Mouse (Mus musculus): Measurements from ENCODE around the gene Hoga1. TPM values are rescaled to one million over a fixed set of nuclear protein-coding genes. Genes with fewer than 3 reads are reported as not detected.
A peak's percentile ranks its signal among the peaks of the same experiment; 100 is the strongest.

Hoga1 gene
- total RNA-seq (2015), result not detected in 2 replicates
- total RNA-seq (2017), result 0.20 and 1.2 TPM in 2 replicates

GRCm38 (mm10) chr19:42045269-42046102 is at the start of gene Hoga1:
Hoga1 (plus strand) TSS chr19:42045610.
- ATAC-seq (ENCODE audit: poor library complexity, severe bottlenecking), result peak; percentile 93

- ATAC-seq (ENCODE audit: poor library complexity, severe bottlenecking), result no peak
Measured at GRCm38 (mm10) chr19:41997090-41997489, 48.3 kb upstream of the Hoga1 start.

GRCm38 (mm10) chr19:41998770-41999548 is 46.5 kb upstream of the Hoga1 start:
- ATAC-seq (ENCODE audit: poor library complexity, severe bottlenecking), result no peak

GRCm38 (mm10) chr19:41999688-42000283 is 45.6 kb upstream of the Hoga1 start:
- peak; percentile 72 for ATAC-seq (ENCODE audit: poor library complexity, severe bottlenecking)

- ATAC-seq (ENCODE audit: poor library complexity, severe bottlenecking), result no peak
Measured at GRCm38 (mm10) chr19:42000446-42000958, 44.9 kb upstream of the Hoga1 start.

- ATAC-seq (ENCODE audit: poor library complexity, severe bottlenecking), result peak; percentile 67
Measured at GRCm38 (mm10) chr19:42001253-42001980, 44.0 kb upstream of the Hoga1 start.

GRCm38 (mm10) chr19:42004258-42004657 is 41.2 kb upstream of the Hoga1 start:
- no peak for ATAC-seq (ENCODE audit: poor library complexity, severe bottlenecking)

GRCm38 (mm10) chr19:42005616-42006015 is 39.8 kb upstream of the Hoga1 start:
- peak; percentile 73 for ATAC-seq (ENCODE audit: poor library complexity, severe bottlenecking)

GRCm38 (mm10) chr19:42006568-42006967 is 38.8 kb upstream of the Hoga1 start:
- ATAC-seq (ENCODE audit: poor library complexity, severe bottlenecking), result no peak

- no peak for ATAC-seq (ENCODE audit: poor library complexity, severe bottlenecking)
Measured at GRCm38 (mm10) chr19:42008586-42008985, 36.8 kb upstream of the Hoga1 start.

GRCm38 (mm10) chr19:42009067-42009466 is 36.3 kb upstream of the Hoga1 start:
- no peak for ATAC-seq (ENCODE audit: poor library complexity, severe bottlenecking)

GRCm38 (mm10) chr19:42010436-42010835 is 35.0 kb upstream of the Hoga1 start:
- ATAC-seq (ENCODE audit: poor library complexity, severe bottlenecking), result no peak

GRCm38 (mm10) chr19:42011123-42011522 is 34.3 kb upstream of the Hoga1 start:
- no peak for ATAC-seq (ENCODE audit: poor library complexity, severe bottlenecking)

- no peak for ATAC-seq (ENCODE audit: poor library complexity, severe bottlenecking)
Measured at GRCm38 (mm10) chr19:42014231-42014825, 31.1 kb upstream of the Hoga1 start.

- no peak for ATAC-seq (ENCODE audit: poor library complexity, severe bottlenecking)
Measured at GRCm38 (mm10) chr19:42015001-42015400, 30.4 kb upstream of the Hoga1 start.

- ATAC-seq (ENCODE audit: poor library complexity, severe bottlenecking), result no peak
Measured at GRCm38 (mm10) chr19:42016251-42016650, 29.2 kb upstream of the Hoga1 start.

GRCm38 (mm10) chr19:42016840-42017239 is 28.6 kb upstream of the Hoga1 start:
- ATAC-seq (ENCODE audit: poor library complexity, severe bottlenecking), result no peak

- ATAC-seq (ENCODE audit: poor library complexity, severe bottlenecking), result peak; percentile 73
Measured at GRCm38 (mm10) chr19:42017399-42018247, 27.8 kb upstream of the Hoga1 start.

- peak; percentile 46; the same call in 1 of the 2 replicates for ATAC-seq (ENCODE audit: poor library complexity, severe bottlenecking)
Measured at GRCm38 (mm10) chr19:42019011-42019522, 26.3 kb upstream of the Hoga1 start.

Data from megakaryocyte, adult 5-6 weeks (primary cell).